Mouse (Mus musculus) cerebellum, adult 11 months (tissue): Measurements from ENCODE around the gene Ubp1.
"Not testable (repeated sequence)": the region's sequence is repeated elsewhere in the genome, so short reads cannot be mapped to it uniquely, and the experiment has no call there.

Experiments
- DNase-seq: peaks from one replicate; pipeline ENCODE4 v3.0.0; 2022

The Ubp1 gene

DNA sequence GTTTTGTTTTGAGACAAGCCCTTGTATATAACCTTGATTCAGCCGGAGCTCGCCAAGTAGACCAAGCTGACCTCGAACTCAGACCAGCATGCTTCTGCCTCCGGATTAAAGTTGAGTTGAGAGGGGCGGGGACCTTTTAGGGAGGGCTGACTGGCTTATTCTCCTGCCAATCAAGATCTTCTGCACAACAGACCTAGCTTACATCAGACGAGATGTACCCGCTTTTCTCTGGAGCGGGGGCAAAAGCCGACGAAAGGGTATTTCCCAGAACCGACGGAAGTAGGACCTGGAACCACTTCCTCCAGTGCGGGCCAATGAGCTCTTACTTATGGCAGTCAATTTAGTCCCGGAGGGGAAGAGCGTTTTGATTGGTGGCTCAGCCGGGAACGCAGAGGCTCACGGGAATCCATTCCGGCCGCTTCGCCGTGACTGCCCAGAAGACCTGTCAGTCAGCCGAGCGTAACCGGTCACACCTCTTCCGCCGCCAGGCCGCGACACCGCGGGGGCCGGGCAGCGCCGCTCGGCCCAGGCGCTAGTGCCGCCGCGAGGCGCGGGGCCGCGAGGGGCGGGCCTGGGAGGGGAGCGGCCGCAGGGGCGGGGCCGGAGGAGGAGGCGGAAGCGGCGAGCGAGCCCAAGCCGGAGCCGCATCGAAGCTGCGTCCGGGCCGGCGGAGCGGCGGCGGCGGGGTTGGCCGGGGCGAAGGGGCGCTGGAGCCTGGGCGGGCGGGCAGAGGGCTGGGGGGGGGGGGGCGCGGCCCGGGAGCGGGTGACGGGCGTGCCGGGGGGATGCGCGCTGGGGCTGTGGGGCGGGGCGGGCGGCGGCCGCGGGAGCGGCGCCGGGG lies at the start of gene Ubp1:
TSS of gene Ubp1 (plus strand) at position 401 of the 841 bp plus-strand sequence.
- DNase-seq = peak; percentile 97

DNA sequence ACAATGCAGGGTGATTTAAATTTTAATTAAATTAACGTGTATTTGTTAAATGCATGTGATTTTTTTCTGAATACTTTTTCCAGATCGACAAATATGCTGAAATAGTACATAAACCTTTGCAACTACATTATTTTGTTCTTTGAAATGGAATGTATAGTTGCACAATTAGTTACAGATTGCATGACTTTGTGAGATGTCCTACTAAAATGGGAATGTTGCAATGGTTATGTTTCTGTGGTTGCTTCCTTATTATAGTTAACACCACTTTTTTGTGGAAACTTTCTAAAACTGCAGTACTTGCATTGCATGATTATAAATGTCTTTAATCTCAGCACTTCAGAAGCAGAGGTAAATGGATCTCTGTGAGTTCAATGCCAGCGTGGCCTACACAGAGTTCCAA lies 35.8 kb upstream of the Ubp1 start:
- no peak for DNase-seq

GRCm38 (mm10) chr9:113903136-113903535 lies 27.6 kb upstream of the Ubp1 start:
- DNase-seq = no peak

DNA sequence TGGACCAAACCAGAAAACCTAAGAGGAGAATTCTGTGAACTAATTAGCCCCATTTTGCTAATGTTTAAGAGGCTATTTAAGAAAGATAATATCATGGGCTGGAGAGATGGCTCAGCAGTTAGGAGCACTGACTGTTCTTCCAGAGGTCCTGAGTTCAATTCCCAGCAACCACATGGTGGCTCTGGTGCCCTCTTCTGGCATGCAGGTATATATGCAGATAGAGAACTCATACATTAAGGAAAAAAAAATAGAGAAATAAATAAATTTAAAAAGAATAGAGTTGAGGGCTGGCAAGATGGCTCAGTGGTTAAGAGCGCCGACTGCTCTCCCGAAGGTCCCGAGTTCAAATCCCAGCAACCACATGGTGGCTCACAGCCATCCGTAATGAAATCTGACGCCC lies 26.4 kb upstream of the Ubp1 start:
- not testable (repeated sequence) for DNase-seq

DNA sequence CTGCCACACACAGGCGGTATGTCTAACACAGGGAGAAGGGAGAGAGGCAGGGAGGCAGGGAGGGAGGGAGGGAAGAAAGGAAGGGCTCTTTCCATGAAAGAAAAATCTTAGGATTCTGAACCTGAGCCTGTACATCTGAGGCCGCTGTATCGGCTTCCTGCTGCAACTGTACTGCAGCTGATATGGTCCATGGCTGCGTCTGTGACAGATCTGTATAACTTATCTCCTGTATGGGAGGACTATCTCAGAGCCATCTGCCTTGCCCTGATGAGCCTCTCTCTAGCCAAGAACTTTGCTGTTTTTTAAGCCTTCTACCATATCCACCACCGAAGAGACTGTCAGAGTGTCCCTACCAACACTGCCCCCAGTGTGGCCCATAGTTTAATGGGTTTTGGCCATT lies 14.9 kb upstream of the Ubp1 start:
- no peak for DNase-seq

DNA sequence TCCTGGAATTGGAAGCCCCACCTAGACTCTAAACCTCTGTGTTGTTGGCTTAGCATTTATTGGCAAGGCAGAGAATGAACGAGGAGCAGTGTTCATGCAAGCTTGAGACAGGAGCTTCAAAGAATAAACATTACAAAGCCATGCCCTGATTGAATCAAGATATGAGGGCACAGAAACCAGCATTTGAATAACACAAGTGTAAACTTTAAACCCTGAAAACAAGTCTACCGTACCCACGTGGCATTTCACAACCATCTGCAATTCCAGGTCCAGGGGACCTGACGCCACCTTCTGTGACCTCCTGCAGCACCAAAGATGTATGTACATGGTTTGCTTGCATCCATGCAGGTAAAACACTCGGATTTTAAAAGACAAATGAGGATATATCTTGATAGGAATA lies 8.1 kb upstream of the Ubp1 start:
- DNase-seq = no peak

DNA sequence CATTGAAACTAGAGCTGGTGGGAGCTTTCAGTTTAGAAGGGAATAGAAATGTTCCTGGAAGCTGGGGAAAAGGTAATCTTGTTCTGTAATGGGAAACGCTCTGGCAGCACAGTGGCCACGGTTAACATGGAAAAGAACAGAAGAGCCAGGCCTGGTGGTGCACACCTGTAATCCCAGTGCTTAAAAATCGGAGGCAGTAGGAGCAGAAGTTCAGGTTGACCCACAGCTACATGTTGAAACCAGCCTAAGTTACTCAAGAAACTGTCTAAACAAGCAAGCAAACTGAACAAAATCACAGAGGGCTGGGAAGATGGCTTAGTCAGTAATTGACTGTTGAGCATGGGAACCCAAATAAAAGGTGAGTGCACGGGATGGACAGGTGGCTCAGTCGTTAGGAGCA lies 5.9 kb upstream of the Ubp1 start:
- DNase-seq = no peak

DNA sequence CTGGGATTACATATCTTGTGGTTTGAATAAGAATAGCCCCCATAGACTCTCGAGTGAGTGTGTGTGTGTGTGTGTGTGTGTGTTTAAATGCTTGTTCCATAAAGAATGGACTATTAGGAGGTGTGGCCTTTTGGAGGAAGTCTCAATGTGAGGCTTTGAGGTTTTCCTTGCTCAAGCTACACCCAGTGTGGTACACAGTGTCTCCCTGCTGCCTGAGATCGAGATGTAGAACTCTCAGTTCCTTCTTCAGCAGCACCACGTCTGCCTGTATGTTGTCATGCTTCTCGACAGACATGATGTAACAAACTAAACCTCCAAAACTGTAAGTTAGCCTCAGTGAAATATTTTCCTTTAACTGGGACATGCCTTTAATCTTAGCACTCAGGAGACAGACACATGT lies 2.1 kb upstream of the Ubp1 start:
- DNase-seq = no peak

DNA sequence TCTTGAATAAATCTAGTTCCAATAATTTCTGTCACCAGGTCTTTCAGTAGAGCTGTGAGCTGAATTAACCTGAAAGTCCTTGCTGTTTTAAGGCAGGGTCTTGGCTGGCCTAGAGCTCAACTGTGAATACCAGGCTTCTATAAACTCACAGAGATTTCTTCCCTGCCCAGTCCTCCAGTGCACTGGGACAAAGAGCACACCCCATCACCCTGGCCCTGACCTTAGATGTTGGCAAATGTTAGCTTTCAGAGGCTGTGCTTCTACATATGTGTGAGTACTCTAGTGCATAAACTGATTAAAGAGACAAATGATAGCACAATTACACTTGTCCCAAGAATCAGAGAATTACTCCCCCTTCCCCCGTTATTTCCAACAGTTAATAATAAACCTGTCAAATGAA lies 1.1 kb upstream of the Ubp1 start:
- no peak for DNase-seq

GRCm38 (mm10) chr9:113931375-113932099 lies 803 bp downstream of the Ubp1 start:
- DNase-seq = peak; percentile 48

- DNase-seq = no peak
Measured at GRCm38 (mm10) chr9:113932100-113932470, 1.4 kb downstream of the Ubp1 start.

- DNase-seq = no peak
Measured at GRCm38 (mm10) chr9:113932501-113932900, 1.8 kb downstream of the Ubp1 start.

DNA sequence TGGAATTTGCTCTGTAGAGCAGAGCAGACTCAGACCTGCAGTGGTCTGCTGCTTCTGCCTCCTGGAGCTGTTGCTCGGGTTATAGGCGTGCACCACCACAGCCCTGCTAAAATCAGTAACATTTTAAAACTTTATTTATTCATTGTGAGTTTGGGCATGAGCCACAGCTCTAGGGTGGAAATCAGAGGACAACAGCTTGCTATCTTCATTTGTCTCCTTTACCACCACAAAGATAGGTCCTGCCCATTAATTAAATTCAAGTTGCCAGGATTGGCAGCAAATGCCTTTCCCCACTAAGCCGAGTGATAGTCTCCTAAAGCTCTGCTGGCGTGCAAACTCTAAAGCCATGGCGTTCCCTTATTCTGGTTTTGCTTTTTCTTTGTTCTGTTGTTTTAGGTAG lies 4.9 kb downstream of the Ubp1 start:
- no peak for DNase-seq

DNA sequence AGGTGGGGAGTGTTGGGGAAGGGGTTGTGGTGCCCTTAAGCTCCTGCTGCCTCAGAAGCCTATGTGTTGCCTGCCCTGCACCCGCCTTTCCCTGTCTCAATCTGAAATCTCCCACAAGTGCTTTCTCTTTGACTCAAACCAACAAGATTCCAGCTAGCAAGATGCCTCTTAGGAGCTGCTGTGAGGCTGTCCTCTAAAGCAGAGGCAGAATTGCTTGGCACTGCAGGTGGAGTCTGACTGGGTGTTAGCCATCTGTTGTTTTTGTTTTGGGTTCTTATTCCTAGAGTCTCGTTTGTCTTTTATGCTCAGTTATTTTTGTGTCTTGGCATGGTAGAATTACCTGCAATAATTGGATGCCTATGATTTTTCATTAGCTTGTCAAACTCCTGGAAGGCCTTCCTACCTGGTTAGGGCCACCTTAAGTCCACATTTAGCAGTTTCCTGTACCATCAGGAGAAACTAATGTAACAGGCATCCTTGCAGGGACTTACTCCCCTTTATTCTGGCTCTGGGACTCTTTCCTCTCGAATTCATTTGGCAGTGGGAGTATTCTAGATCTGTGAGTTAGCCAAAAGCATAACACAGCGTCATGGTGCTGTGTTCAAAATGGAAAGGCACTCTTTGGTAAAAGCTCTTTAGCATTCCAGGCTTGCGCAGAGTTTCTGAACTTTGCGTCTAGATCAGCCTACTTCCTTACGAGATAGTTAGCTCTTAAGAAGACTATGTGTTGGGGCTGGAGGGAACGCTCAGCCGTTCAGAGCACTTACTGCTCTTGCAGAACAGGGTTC lies 8.5 kb downstream of the Ubp1 start:
- DNase-seq = peak; percentile 21

DNA sequence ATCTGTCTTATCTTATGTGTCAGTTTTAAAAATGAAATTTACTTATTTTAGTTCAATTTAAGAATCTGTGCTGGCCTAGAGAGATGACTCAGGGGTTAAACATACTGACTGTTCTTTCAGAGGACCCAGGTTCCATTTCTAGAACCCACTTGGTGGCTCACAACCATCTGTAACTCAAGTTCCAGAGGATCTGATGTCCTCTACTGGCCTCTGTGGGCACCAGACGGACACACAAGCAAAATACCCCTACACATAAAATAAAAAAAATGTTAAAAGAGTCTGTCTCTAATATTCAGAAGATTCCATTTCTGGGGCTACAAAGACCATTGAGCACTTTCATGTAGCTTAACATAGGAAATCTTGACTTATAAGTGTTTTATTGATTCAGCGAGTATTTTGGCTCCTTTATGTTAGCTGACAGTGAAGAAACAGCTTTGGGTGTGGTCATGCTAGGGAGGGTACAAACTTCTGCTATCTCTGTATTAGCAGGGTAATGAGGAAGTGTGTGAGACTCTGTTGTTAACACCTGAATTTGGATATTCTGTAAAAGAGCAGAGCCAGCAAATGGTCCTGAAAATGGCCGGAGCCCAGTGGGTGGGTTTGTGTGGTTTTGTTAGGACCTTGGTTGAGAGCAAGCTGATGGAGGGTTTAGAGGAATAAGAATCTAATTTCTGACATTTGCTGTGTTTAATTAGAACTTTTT lies 10.5 kb downstream of the Ubp1 start:
- no peak for DNase-seq

- DNase-seq = no peak
Measured at GRCm38 (mm10) chr9:113943372-113943771, 12.6 kb downstream of the Ubp1 start.

DNA sequence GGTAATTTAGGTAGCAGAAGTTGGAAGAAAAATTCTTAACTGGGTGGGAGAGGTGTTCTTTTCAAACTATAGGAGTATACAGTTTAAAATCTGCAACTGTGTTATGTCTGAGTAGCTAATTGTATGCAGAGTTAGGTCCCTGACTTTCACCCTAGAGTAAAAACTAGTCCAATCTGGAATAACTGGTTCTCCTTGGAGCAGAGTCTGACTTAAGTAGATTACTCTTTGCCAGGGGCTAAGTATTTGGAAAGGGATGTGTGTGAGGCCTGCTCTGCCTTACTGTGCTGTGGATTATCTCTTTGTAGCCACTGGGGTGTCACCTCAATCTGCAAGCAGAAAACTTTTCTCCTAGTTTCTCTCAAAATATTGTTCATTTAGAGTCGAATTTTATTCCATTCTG lies 16.5 kb downstream of the Ubp1 start:
- DNase-seq = no peak

DNA sequence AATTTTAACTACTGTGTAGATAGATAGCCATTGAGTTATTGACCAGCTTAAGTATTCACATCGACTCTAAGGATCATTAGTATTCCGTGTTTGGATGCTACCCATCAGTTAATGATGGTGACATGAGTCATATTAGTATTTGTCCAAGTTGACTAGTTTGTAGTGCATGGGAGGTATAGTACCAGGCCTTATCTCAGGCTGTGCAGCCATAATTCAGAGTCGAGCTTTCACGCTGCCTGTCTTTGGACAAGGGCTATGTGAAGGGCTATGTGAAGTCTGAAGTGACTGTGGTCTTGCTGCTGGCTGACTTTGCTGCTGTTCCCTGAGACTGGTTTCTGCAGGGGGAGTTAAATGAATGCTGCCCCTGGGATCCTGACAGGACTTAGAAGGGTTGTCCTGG lies 27.0 kb downstream of the Ubp1 start:
- DNase-seq = no peak

GRCm38 (mm10) chr9:113963718-113964117 lies 33.0 kb downstream of the Ubp1 start:
- no peak for DNase-seq

- DNase-seq = no peak
Measured at GRCm38 (mm10) chr9:113964415-113964814, 33.7 kb downstream of the Ubp1 start.

GRCm38 (mm10) chr9:113966838-113967237 lies 36.1 kb downstream of the Ubp1 start:
- DNase-seq = no peak

- DNase-seq = no peak
Measured at GRCm38 (mm10) chr9:113968967-113969366, 38.2 kb downstream of the Ubp1 start.

- DNase-seq = no peak
Measured at GRCm38 (mm10) chr9:113969399-113969798, 38.7 kb downstream of the Ubp1 start.
